Mouse (Mus musculus): ENCODE results near the gene Tnfrsf22. TPM values are rescaled to one million over a fixed set of nuclear protein-coding genes. Genes with fewer than 3 reads are reported as not detected.
A peak's percentile ranks its signal among the peaks of the same experiment; 100 is the strongest.
"Not testable (repeated sequence)": the region's sequence is repeated elsewhere in the genome, so short reads cannot be mapped to it uniquely, and the experiment has no call there.

The Tnfrsf22 gene
- polyA plus RNA-seq, 1 experiment from 2014 or later: 3.1 TPM

- H3K9me3 ChIP-seq (ENCODE audit: control insufficient read depth): no peaks in the 10 kb centered on the region
- no peak overlapping the region for H3K9ac ChIP-seq (ENCODE audit: low read depth, low read length)
- no peak overlapping the region for H3K4me3 ChIP-seq (ENCODE audit: low read depth, low read length)
- H3K36me3 ChIP-seq (ENCODE audit: control insufficient read depth, insufficient read depth): peaks cover 60% of the 10 kb centered on the region
- H3K27me3 ChIP-seq (replicated peaks; ENCODE audit: control insufficient read depth, insufficient read depth, low read length): no peaks in the 10 kb centered on the region
- 64% methylated on average over 4 of the region's 4 CpGs for WGBS
- no peaks in the 10 kb centered on the region for H3K4me1 ChIP-seq (replicated peaks; ENCODE audit: control insufficient read depth, insufficient read depth, low read length)
- H3K27ac ChIP-seq (ENCODE audit: low read depth, low read length): no peak overlapping the region
- no peak overlapping the region for H3K4me2 ChIP-seq (replicated peaks; ENCODE audit: low read depth)
- no peak for ATAC-seq
- no peak for TF ChIP-seq CTCF (IDR thresholded peaks at IDR 0.05; ENCODE audit: low read depth)
These were observed 40.5 kb upstream of the Tnfrsf22 start for GRCm38 (mm10) chr7:143689946-143690345.

GRCm38 (mm10) chr7:143689481-143689880 is 40.0 kb upstream of the Tnfrsf22 start:
- H3K36me3 ChIP-seq (ENCODE audit: control insufficient read depth, insufficient read depth): peaks cover 55% of the 10 kb centered on the region
- no peak overlapping the region for H3K4me2 ChIP-seq (replicated peaks; ENCODE audit: low read depth)
- no peaks in the 10 kb centered on the region for H3K27me3 ChIP-seq (replicated peaks; ENCODE audit: control insufficient read depth, insufficient read depth, low read length)
- no peak for ATAC-seq
- no peak for TF ChIP-seq CTCF (IDR thresholded peaks at IDR 0.05; ENCODE audit: low read depth)
- no peaks in the 10 kb centered on the region for H3K9me3 ChIP-seq (ENCODE audit: control insufficient read depth)
- whole genome bisulfite sequencing: 65% methylated on average over 7 of the region's 7 CpGs
- H3K4me3 ChIP-seq (ENCODE audit: low read depth, low read length): no peak overlapping the region
- H3K9ac ChIP-seq (ENCODE audit: low read depth, low read length): no peak overlapping the region
- no peak overlapping the region for H3K27ac ChIP-seq (ENCODE audit: low read depth, low read length)
- H3K4me1 ChIP-seq (replicated peaks; ENCODE audit: control insufficient read depth, insufficient read depth, low read length): no peaks in the 10 kb centered on the region

GRCm38 (mm10) chr7:143686676-143687075 is 37.2 kb upstream of the Tnfrsf22 start:
- H3K4me3 ChIP-seq (ENCODE audit: low read depth, low read length); H3K9me3 ChIP-seq (ENCODE audit: control insufficient read depth); H3K27ac ChIP-seq (ENCODE audit: low read depth, low read length); H3K4me2 ChIP-seq (replicated peaks; ENCODE audit: low read depth); H3K4me1 ChIP-seq (replicated peaks; ENCODE audit: control insufficient read depth, insufficient read depth, low read length); H3K9ac ChIP-seq (ENCODE audit: low read depth, low read length); H3K27me3 ChIP-seq (replicated peaks; ENCODE audit: control insufficient read depth, insufficient read depth, low read length); ATAC-seq: not testable (repeated sequence)
- H3K36me3 ChIP-seq (ENCODE audit: control insufficient read depth, insufficient read depth): peaks cover 31% of the 10 kb centered on the region; the same call in 1 of the 2 replicates
- WGBS: 87% methylated on average over 3 of the region's 3 CpGs

- not testable (repeated sequence) for H3K9ac ChIP-seq (ENCODE audit: low read depth, low read length); H3K4me1 ChIP-seq (replicated peaks; ENCODE audit: control insufficient read depth, insufficient read depth, low read length); H3K4me2 ChIP-seq (replicated peaks; ENCODE audit: low read depth); H3K4me3 ChIP-seq (ENCODE audit: low read depth, low read length); ATAC-seq; H3K27me3 ChIP-seq (replicated peaks; ENCODE audit: control insufficient read depth, insufficient read depth, low read length); H3K27ac ChIP-seq (ENCODE audit: low read depth, low read length); H3K9me3 ChIP-seq (ENCODE audit: control insufficient read depth)
- peaks cover 27% of the 10 kb centered on the region; the same call in 1 of the 2 replicates for H3K36me3 ChIP-seq (ENCODE audit: control insufficient read depth, insufficient read depth)
- 57% methylated on average over 4 of the region's 4 CpGs for WGBS
These were observed 36.7 kb upstream of the Tnfrsf22 start for GRCm38 (mm10) chr7:143686191-143686590.

- peaks cover 21% of the 10 kb centered on the region; the same call in 1 of the 2 replicates for H3K36me3 ChIP-seq (ENCODE audit: control insufficient read depth, insufficient read depth)
- H3K27ac ChIP-seq (ENCODE audit: low read depth, low read length): peak within 1 kb of the TSS; percentile 41; the same call in 1 of the 2 replicates
- peak; percentile 19; the same call in 1 of the 2 replicates for TF ChIP-seq CTCF (IDR thresholded peaks at IDR 0.05; ENCODE audit: low read depth)
- no peaks in the 10 kb centered on the region for H3K27me3 ChIP-seq (replicated peaks; ENCODE audit: control insufficient read depth, insufficient read depth, low read length)
- peak; percentile 89 for ATAC-seq
- peak within 1 kb of the TSS; percentile 49 for H3K4me3 ChIP-seq (ENCODE audit: low read depth, low read length)
- no peaks in the 10 kb centered on the region for H3K4me1 ChIP-seq (replicated peaks; ENCODE audit: control insufficient read depth, insufficient read depth, low read length)
- no peaks in the 10 kb centered on the region for H3K9me3 ChIP-seq (ENCODE audit: control insufficient read depth)
- peak within 1 kb of the TSS; percentile 50 for H3K9ac ChIP-seq (ENCODE audit: low read depth, low read length)
- peak within 1 kb of the TSS; percentile 95 for H3K4me2 ChIP-seq (replicated peaks; ENCODE audit: low read depth)
- WGBS: 3% methylated on average over 35 of the region's 35 CpGs
These were observed 36.1 kb upstream of the Tnfrsf22 start, which contains the start of gene Tnfrsf23 for GRCm38 (mm10) chr7:143685359-143686067. Gene Tnfrsf23 (minus strand): TSS chr7:143685872.

GRCm38 (mm10) chr7:143684569-143684968 is 35.1 kb upstream of the Tnfrsf22 start:
- H3K27ac ChIP-seq (ENCODE audit: low read depth, low read length); H3K9ac ChIP-seq (ENCODE audit: low read depth, low read length); ATAC-seq; H3K9me3 ChIP-seq (ENCODE audit: control insufficient read depth); H3K4me2 ChIP-seq (replicated peaks; ENCODE audit: low read depth); H3K4me3 ChIP-seq (ENCODE audit: low read depth, low read length); H3K27me3 ChIP-seq (replicated peaks; ENCODE audit: control insufficient read depth, insufficient read depth, low read length); H3K4me1 ChIP-seq (replicated peaks; ENCODE audit: control insufficient read depth, insufficient read depth, low read length): not testable (repeated sequence)
- WGBS: 86% methylated on average over 1 of the region's 2 CpGs
- H3K36me3 ChIP-seq (ENCODE audit: control insufficient read depth, insufficient read depth): peaks cover 14% of the 10 kb centered on the region; the same call in 1 of the 2 replicates
